Mouse (Mus musculus): ENCODE results near the gene Sfxn5.

Sfxn5 gene

GRCm38 (mm10) chr6:85293255-85294003 is 39.8 kb downstream of the Sfxn5 start:
- no peak for DNase-seq (ENCODE audit: extremely low spot score, low read depth, low spot score)

DNA sequence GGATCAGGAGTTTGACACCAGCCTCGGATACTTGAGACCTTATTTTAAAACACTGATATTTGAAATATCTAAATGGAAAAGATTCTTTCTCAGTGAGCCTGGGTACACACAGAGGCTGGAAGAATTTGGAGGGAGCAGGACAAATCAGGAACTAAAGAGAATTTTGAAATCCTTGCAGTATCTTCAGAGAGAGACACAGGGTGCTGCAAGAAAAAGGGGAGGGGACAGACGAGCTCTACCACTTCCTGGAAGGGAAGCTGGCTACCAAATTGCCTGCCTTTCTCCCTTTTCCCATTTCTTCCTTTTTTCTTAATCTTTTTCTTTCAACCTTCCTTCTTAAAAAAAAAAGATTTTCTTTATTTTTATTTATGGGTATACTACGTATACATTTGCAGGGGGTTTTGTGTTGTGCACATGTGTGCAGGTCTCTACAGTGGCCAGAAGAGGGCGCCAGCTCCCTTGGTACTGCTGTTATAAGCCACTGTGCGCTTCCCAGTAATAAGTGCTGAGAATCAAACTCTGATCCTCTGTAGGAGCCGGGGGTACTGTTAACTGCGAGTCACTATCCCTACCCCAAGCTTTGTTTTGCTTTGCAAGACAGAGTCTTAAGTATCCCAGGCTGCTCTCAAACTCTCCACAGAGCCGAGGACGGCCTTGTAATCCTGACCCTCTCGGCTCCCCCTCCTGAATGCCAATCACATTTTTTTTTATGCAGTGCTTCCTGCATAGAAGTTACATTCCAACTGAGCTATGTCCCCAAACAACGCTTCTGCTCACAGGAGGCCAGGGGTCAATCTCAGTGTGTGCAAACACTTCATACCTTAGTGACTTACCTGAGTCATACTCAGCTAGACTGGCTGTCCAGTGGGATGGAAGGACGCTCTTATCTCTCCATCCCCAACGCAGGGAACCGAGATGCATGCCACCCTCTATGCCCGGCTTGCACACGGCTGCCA is 42.1 kb downstream of the Sfxn5 start:
- no peak for DNase-seq (ENCODE audit: extremely low spot score, low read depth, low spot score)

DNA sequence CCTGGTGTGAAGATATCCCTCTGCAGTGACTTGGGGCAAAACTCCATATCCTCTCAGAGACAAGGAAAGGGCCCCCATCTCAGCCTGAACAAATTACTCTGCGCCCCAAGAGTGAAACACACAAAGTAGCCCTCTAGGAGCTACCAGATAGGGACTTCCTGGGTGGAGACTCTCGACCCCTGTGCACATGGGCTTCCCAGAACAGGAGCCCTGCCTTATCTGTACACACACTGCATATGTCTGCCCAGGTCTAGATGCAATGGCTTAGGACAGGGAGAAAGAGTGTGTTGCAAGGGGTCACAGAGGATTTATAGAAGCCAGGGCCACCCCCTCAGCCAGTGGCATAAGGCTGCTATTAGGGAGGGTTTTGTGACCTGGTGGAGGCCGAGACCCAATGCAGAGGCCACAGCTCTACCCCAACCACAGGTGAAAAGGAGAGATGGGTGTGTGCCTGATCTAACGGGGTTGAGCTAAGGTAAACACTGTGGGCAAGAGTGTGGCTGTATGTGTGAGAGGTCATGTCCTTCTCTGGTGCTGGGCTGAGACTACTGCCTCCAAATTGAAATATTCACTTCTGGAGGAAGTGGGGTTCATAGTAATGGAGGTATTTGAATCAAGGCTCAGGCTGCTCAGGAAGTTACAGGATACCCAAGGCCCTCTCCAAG is 44.9 kb downstream of the Sfxn5 start:
- no peak for DNase-seq (ENCODE audit: extremely low spot score, low read depth, low spot score)

GRCm38 (mm10) chr6:85286283-85287047 is 46.8 kb downstream of the Sfxn5 start:
- DNase-seq (ENCODE audit: extremely low spot score, low read depth, low spot score) = no peak

- no peak for DNase-seq (ENCODE audit: extremely low spot score, low read depth, low spot score)
Observed at GRCm38 (mm10) chr6:85280871-85281270, 52.4 kb downstream of the Sfxn5 start.

DNA sequence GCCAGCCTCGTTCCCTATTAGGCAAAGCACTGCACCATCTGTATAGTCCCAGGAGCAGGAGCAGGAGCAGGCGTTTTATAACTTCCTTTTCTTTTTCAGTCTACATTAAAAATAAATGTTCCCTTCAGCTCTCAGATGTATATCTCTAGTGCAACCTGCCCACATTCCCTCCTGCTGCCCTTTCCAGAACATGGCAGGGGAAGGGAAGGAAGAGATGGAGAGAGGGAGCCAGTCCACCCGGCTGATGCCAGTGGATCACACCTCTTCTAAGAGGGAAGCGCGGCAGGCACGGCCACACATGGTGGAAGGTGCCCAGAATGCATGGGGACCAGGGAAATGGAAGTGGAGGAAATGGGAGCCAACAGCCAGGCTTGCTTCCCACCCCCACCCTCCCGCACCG is 56.7 kb downstream of the Sfxn5 start:
- no peak for DNase-seq (ENCODE audit: extremely low spot score, low read depth, low spot score)

GRCm38 (mm10) chr6:85272436-85272835 is 60.8 kb downstream of the Sfxn5 start:
- no peak for DNase-seq (ENCODE audit: extremely low spot score, low read depth, low spot score)

- DNase-seq (ENCODE audit: extremely low spot score, low read depth, low spot score) = no peak
Observed at GRCm38 (mm10) chr6:85266060-85266459, 67.2 kb downstream of the Sfxn5 start.

- peak; percentile 37 for DNase-seq (ENCODE audit: extremely low spot score, low read depth, low spot score)
Observed at GRCm38 (mm10) chr6:85264982-85265518, 68.2 kb downstream of the Sfxn5 start.

- DNase-seq (ENCODE audit: extremely low spot score, low read depth, low spot score) = peak; percentile 47
Observed at GRCm38 (mm10) chr6:85262865-85263515, 70.2 kb downstream of the Sfxn5 start.

DNA sequence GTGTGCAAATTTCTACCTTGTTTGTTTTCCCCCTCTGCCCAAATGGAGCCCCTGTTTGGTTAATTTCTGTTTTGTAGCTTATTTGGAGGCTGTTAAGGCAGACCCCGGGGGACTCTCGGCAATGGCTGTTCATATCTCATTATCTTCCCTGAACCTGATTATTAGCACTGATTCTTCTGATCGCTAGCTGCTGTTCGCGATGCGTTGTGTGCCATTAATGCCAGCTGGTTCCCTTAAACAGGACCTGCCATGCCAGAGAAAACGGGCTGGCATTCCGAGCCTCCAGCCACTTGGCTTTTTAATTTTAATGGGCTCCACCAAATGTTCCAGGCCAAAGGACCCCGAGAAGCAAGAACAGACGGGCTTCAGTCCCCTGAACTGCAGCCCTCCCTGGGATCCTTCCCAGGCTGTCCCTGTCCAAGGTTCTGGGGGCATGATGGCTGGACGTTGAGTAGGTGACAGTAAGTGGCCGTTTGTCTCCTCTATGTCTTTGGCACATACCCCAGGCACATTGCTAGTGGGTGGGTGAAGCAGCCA is 74.1 kb downstream of the Sfxn5 start:
- DNase-seq (ENCODE audit: extremely low spot score, low read depth, low spot score) = no peak

GRCm38 (mm10) chr6:85255578-85255977 is 77.6 kb downstream of the Sfxn5 start:
- DNase-seq (ENCODE audit: extremely low spot score, low read depth, low spot score) = no peak

- DNase-seq (ENCODE audit: extremely low spot score, low read depth, low spot score) = no peak
Observed at GRCm38 (mm10) chr6:85253994-85254541, 79.2 kb downstream of the Sfxn5 start.

DNA sequence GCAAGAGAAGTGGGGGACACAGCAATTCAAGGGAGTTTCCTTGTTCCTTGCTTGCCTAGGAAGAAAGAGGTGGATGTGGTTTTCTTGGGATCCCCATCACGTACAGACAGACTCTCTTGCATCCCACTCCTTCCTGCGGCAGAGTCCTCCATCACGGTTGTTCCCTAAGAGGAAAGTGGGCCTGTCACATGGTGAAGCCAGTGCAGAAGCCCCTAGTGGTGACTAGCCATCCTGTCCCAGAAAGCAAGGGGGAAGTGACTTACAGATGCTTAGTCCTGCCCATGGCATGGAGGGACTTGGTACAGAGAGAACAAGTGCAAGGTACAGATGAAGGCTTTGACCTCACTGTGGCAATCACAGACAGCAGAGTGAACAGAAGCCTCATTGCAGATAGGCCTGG is 79.9 kb downstream of the Sfxn5 start:
- DNase-seq (ENCODE audit: extremely low spot score, low read depth, low spot score) = no peak

DNA sequence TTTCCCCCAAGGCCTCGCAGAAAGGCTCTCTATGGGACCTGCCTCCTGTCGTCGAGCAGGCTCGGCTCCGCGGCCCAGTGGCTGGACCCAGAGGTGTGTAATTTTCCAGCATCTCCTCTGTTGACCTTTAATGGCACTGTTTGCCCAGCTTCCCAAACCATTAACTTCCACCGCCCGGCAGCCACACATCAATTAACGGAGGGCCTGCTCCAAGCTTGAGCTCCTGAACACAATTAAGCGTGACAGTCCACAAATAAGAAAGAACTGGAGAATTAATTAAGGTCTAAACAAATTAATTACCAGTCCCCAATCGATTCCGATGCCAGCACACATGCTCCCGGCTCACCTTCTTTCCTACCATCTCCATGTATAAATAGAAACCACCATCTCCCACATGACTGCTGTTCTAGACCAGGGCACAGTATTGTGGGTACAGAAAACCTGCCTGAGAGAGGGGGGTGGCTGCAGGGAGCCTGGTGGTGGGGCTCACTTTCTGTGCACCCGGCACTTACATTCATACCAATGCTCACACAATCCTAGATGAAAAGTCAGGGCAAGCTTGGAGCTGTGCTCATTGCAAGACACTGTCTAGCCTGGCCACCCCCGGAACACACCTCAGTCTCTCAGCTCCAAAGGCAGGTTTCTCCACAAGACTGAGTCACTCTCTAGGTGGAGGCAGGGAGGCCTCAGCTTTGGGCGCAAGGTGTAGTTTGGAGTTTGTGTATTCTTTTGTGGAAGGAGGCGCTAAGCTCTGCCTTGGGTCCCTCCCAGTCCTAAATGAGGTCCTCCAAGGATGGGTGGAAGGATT is 80.8 kb downstream of the Sfxn5 start:
- no peak for DNase-seq (ENCODE audit: extremely low spot score, low read depth, low spot score)

DNA sequence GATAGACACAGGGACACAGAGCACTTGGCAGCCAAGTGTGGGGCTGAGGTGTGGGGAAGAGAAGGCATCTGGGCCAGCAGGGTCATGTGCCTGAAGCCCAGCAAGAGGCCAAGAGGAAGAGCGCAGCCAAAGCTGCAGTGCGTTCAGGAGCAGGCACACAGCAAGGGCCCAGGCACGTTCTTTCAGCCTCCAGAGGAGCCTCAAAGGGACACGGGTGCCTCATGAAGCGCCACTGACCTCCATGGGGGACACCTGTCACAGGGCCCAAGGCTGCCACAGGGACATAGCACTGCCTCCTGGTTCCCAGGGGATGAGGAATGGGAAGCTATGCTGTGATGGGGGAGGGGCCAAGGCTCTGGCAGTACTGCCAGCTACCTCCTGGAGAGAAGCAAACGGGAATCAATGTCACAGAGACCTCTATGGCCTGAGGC is 82.4 kb downstream of the Sfxn5 start:
- DNase-seq (ENCODE audit: extremely low spot score, low read depth, low spot score) = no peak

DNA sequence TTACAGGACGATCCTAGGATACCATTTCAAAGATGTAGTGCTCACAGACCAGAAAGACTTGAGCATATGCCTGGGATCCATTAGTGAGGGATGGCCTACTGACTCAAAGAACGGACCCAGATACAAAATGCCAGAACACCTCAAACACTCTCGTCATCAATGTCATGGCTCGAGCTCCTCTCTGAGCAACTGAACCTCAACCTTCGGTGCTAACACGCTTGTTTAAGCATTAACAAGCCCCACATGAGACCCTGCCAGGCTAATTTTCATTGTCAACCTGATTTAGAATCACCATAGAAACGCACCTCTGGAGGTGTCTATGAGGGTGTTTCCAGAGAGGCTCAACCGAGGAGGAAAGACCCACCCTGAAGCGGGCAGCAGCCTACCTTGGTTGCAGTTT is 83.4 kb downstream of the Sfxn5 start:
- no peak for DNase-seq (ENCODE audit: extremely low spot score, low read depth, low spot score)

DNA sequence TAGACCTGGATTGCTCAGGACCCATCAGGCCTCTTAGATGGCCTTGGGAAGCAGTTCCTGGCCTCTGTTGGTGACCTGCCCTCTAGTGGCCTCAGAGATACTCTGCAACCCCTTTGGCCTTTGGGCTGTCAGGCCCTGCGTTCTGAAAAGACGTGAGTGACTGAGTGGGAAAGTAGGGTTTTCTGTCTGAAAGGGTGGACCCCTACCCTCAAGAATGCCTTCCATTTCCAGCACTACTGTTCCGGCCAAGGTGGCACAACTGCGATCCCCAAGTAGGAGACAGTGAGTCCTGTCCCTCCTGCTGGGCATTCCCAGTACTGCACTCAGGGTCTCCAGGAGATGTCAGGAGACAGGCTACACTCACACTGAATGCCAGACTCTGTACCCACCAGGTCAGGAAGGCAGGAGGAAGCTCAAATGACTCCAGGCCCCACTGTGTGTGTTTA is 94.2 kb downstream of the Sfxn5 start:
- DNase-seq (ENCODE audit: extremely low spot score, low read depth, low spot score) = peak; percentile 53

Measured in hindlimb bud, embryonic 11.5 days (tissue).